Mouse (Mus musculus): ENCODE results near the gene Aste1. TPM values are rescaled to one million over a fixed set of nuclear protein-coding genes. Genes with fewer than 3 reads are reported as not detected.

Gene Aste1
- total RNA-seq, 2 experiments from 2014 or later = 1.9 to 2.2 TPM

Other genes starting within 250 kb of the Aste1 start
- gene Nek11, start 132 bp downstream of the Aste1 start, total RNA-seq (2021) = under 1 TPM in 1 of 2 experiments, not detected in 1; 0.07 TPM
- 10 to 100 TPM; 38.5 to 45.0 TPM for gene Atp2c1, start 131.9 kb downstream of the Aste1 start, total RNA-seq (2021)
- 10 to 100 TPM; 10.3 to 12.8 TPM for gene Pik3r4, start 247.6 kb downstream of the Aste1 start, total RNA-seq (2021)